Mouse (Mus musculus): Measurements from ENCODE around the gene Marc1. TPM values are rescaled to one million over a fixed set of nuclear protein-coding genes. Genes with fewer than 3 reads are reported as not detected.

Gene Marc1
- polyA plus RNA-seq, 1 experiment from 2014 or later: not detected

DNA sequence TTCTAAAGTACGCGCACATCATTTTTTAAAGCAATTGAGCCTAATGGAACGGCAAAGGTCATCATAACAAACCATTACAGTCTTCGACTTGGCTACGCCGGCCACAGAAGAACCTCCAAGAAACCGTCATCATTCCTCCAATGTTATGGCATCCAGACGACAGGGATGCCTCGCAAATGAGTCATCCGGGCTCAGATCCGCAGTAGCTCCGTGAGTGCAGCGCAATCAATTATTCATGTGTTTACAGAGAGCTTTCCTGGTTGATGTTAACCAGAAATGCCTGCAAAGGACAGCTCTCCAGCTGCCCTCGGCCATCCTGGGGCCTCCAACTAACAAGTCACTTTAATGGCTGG is 29.0 kb downstream of the Marc1 start:
- WGBS: 84% methylated on average over 14 of the region's 14 CpGs
- no peaks in the 10 kb centered on the region for H3K36me3 ChIP-seq
- H3K9ac ChIP-seq (replicated peaks): no peak overlapping the region
- no peak overlapping the region for H3K4me2 ChIP-seq (replicated peaks)
- no peak overlapping the region for H3K4me3 ChIP-seq (replicated peaks)
- H3K4me1 ChIP-seq (replicated peaks): no peaks in the 10 kb centered on the region
- no peak for ATAC-seq
- no peaks in the 10 kb centered on the region for H3K27me3 ChIP-seq
- no peak overlapping the region for H3K27ac ChIP-seq
- H3K9me3 ChIP-seq: no peaks in the 10 kb centered on the region

- Histone ChIP-seq H3K27me3 (no peaks in the 10 kb centered on the region), H3K9me3 (no peaks in the 10 kb centered on the region), H3K27ac (no peak overlapping the region), H3K36me3 (no peaks in the 10 kb centered on the region), H3K4me1 (replicated peaks) (no peaks in the 10 kb centered on the region), H3K4me2 (replicated peaks) (no peak overlapping the region), H3K4me3 (replicated peaks) (no peak overlapping the region), H3K9ac (replicated peaks) (no peak overlapping the region)
- no peak for ATAC-seq
- 90% methylated on average over 10 of the region's 10 CpGs for WGBS
Measured at GRCm38 (mm10) chr1:184781286-184782160, 29.6 kb downstream of the Marc1 start.

- Histone ChIP-seq H3K4me3 (replicated peaks) (no peak overlapping the region), H3K36me3 (no peaks in the 10 kb centered on the region), H3K27ac (no peak overlapping the region), H3K4me1 (replicated peaks) (no peaks in the 10 kb centered on the region), H3K9me3 (no peaks in the 10 kb centered on the region), H3K9ac (replicated peaks) (no peak overlapping the region), H3K27me3 (no peaks in the 10 kb centered on the region), H3K4me2 (replicated peaks) (no peak overlapping the region)
- 90% methylated on average over 6 of the region's 6 CpGs for WGBS
- no peak for ATAC-seq
Measured at GRCm38 (mm10) chr1:184778157-184778556, 33.0 kb downstream of the Marc1 start.

GRCm38 (mm10) chr1:184777061-184777795 is 33.9 kb downstream of the Marc1 start:
- Histone ChIP-seq H3K27ac (no peak overlapping the region), H3K9ac (replicated peaks) (no peak overlapping the region), H3K4me2 (replicated peaks) (no peak overlapping the region), H3K9me3 (no peaks in the 10 kb centered on the region), H3K36me3 (no peaks in the 10 kb centered on the region), H3K4me3 (replicated peaks) (no peak overlapping the region), H3K27me3 (no peaks in the 10 kb centered on the region), H3K4me1 (replicated peaks) (no peaks in the 10 kb centered on the region)
- no peak for ATAC-seq
- 32% methylated on average over 22 of the region's 22 CpGs for WGBS

- no peaks in the 10 kb centered on the region for H3K27me3 ChIP-seq
- no peak overlapping the region for H3K4me2 ChIP-seq (replicated peaks)
- H3K9me3 ChIP-seq: no peaks in the 10 kb centered on the region
- no peak overlapping the region for H3K4me3 ChIP-seq (replicated peaks)
- no peak overlapping the region for H3K27ac ChIP-seq
- WGBS: 50% methylated on average over 9 of the region's 9 CpGs
- no peak overlapping the region for H3K9ac ChIP-seq (replicated peaks)
- no peak for ATAC-seq
- no peaks in the 10 kb centered on the region for H3K36me3 ChIP-seq
- peaks cover 10% of the 10 kb centered on the region; the same call in 1 of the 2 replicates for H3K4me1 ChIP-seq (replicated peaks)
Measured at GRCm38 (mm10) chr1:184775289-184775688, 35.8 kb downstream of the Marc1 start.

GRCm38 (mm10) chr1:184771891-184772249 is 39.2 kb downstream of the Marc1 start:
- Histone ChIP-seq H3K36me3 (no peaks in the 10 kb centered on the region), H3K4me2 (replicated peaks) (peak overlapping the region; percentile 28), H3K9me3 (no peaks in the 10 kb centered on the region), H3K4me1 (replicated peaks) (peaks cover 10% of the 10 kb centered on the region; the same call in 1 of the 2 replicates), H3K9ac (replicated peaks) (no peak overlapping the region; the same call in 1 of the 2 replicates), H3K27ac (no peak overlapping the region), H3K4me3 (replicated peaks) (no peak overlapping the region), H3K27me3 (no peaks in the 10 kb centered on the region)
- peak; percentile 24; the same call in 1 of the 2 replicates for ATAC-seq
- WGBS: 12% methylated on average over 9 of the region's 9 CpGs

DNA sequence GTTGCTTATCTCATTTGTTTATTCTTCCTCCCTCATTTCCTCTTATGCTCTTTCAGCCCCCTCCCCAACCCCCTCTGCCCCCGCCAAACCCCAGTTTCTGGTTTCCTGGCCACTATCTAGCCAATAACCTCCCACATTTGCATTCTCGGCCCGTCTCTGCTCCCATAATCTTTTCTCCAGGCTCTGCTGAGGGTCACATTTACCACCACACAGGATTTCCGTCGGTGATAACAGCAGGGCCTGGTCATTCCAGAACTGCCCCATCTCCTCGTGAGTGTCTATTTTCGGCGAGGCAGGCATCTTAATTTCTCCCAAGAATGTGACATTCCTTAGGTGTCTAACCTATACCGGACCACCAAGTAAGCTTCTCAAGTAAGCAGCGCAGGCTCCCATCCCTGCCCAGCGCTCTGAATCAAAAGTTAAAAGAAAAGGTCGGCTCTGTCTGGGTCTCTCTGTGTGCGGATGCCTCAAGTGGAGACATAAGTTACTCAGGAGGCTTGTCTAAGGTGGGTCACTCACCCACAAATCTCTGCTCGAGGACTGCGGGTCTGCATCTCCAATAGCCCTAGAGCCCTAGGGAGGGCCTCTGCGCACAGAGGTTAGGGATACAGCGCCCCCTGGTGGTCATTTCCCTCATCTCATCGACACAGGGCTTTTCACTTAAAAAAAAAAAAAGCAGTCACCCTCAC is 39.8 kb downstream of the Marc1 start:
- peaks cover 10% of the 10 kb centered on the region; the same call in 1 of the 2 replicates for H3K4me1 ChIP-seq (replicated peaks)
- ATAC-seq: peak; percentile 58; the same call in 1 of the 2 replicates
- 27% methylated on average over 18 of the region's 18 CpGs for WGBS
- H3K4me2 ChIP-seq (replicated peaks): no peak overlapping the region; the same call in 1 of the 2 replicates
- no peak overlapping the region for H3K4me3 ChIP-seq (replicated peaks)
- no peaks in the 10 kb centered on the region for H3K36me3 ChIP-seq
- H3K27me3 ChIP-seq: no peaks in the 10 kb centered on the region
- H3K9me3 ChIP-seq: no peaks in the 10 kb centered on the region
- H3K27ac ChIP-seq: no peak overlapping the region
- no peak overlapping the region for H3K9ac ChIP-seq (replicated peaks)

GRCm38 (mm10) chr1:184763866-184764265 is 47.2 kb downstream of the Marc1 start:
- Histone ChIP-seq H3K36me3 (no peaks in the 10 kb centered on the region), H3K9ac (replicated peaks) (no peak overlapping the region), H3K9me3 (no peaks in the 10 kb centered on the region), H3K4me1 (replicated peaks) (no peaks in the 10 kb centered on the region), H3K27ac (no peak overlapping the region), H3K4me2 (replicated peaks) (no peak overlapping the region), H3K4me3 (replicated peaks) (no peak overlapping the region), H3K27me3 (no peaks in the 10 kb centered on the region)
- 49% methylated on average over 3 of the region's 3 CpGs for WGBS
- ATAC-seq: no peak

GRCm38 (mm10) chr1:184762941-184763340 is 48.2 kb downstream of the Marc1 start:
- no peak overlapping the region for H3K4me2 ChIP-seq (replicated peaks)
- H3K9ac ChIP-seq (replicated peaks): no peak overlapping the region
- no peaks in the 10 kb centered on the region for H3K27me3 ChIP-seq
- no peak overlapping the region for H3K27ac ChIP-seq
- no peak overlapping the region for H3K4me3 ChIP-seq (replicated peaks)
- no peak for ATAC-seq
- H3K4me1 ChIP-seq (replicated peaks): no peaks in the 10 kb centered on the region
- H3K36me3 ChIP-seq: no peaks in the 10 kb centered on the region
- 81% methylated on average over 5 of the region's 5 CpGs for whole genome bisulfite sequencing
- no peaks in the 10 kb centered on the region for H3K9me3 ChIP-seq

GRCm38 (mm10) chr1:184761988-184762387 is 49.1 kb downstream of the Marc1 start:
- no peak for ATAC-seq
- WGBS: 85% methylated on average over 4 of the region's 4 CpGs
- no peak overlapping the region for H3K27ac ChIP-seq

DNA sequence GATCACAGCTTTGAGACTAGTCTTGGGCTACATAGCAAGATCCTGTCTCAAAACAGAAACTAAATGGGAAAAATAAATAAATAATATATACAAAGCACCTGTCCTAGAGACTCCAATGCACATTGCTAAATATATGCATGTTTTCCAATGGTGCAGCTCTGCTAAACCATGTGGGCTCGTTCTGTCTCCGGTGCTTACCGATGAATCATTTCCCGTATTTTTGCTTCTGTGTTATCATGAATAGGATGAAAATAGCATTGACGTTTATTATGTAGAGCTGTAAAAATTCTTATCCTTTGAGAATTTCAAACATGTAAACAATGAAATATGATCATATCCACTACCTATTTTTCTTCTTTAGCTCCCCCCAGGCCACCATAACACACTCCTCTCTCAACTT is 58.4 kb downstream of the Marc1 start:
- peaks cover 7% of the 10 kb centered on the region for H3K4me1 ChIP-seq (replicated peaks)
- WGBS: 97% methylated on average over 5 of the region's 5 CpGs
- ATAC-seq: no peak
- no peaks in the 10 kb centered on the region for H3K36me3 ChIP-seq
- no peaks in the 10 kb centered on the region for H3K27me3 ChIP-seq
- H3K9me3 ChIP-seq: no peaks in the 10 kb centered on the region
- H3K4me3 ChIP-seq (replicated peaks): no peak overlapping the region
- H3K9ac ChIP-seq (replicated peaks): no peak overlapping the region
- no peak overlapping the region for H3K4me2 ChIP-seq (replicated peaks)
- H3K27ac ChIP-seq: no peak overlapping the region

More at GRCm38 (mm10) chr1:184761988-184762387, 49.1 kb downstream of the Marc1 start:
- no peaks in the 10 kb centered on the region for H3K9me3 ChIP-seq
- no peaks in the 10 kb centered on the region for H3K36me3 ChIP-seq
- H3K9ac ChIP-seq (replicated peaks): no peak overlapping the region
- no peak overlapping the region for H3K4me2 ChIP-seq (replicated peaks)
- H3K4me1 ChIP-seq (replicated peaks): no peaks in the 10 kb centered on the region
- no peaks in the 10 kb centered on the region for H3K27me3 ChIP-seq
- H3K4me3 ChIP-seq (replicated peaks): no peak overlapping the region

Measured in midbrain, embryonic 13.5 days (tissue).